Mouse (Mus musculus) MEL (cell line): ENCODE results near the gene Sfpq. TPM values are rescaled to one million over a fixed set of nuclear protein-coding genes. Genes with fewer than 3 reads are reported as not detected.

Experiments used
- DNase-seq: peaks from one replicate; pipeline ENCODE4 v3.0.0; 2011; ENCODE audit warnings: low read depth, low spot score
- H3K27ac ChIP-seq: 2 replicates; pipeline ENCODE4 v1.5.1; 2012; ENCODE audit warnings: low read depth, mild to moderate bottlenecking, control low read depth, low read length, moderate library complexity; ENCODE audit not compliant: control insufficient read depth
- H3K27me3 ChIP-seq, 2 experiments: fragments of 150-350 bp in 1 of 2; sonication (generic) in 1 of 2; 2 replicates each; pipeline ENCODE4 v1.6.1; 2012; ENCODE audit warnings: low read length in 2 of 2, mild to moderate bottlenecking in 2 of 2, improper control_type of control experiment in 1 of 2, moderate library complexity in 1 of 2; ENCODE audit not compliant: insufficient read depth in 2 of 2, control insufficient read depth in 1 of 2
- H3K36me3 ChIP-seq, 2 experiments: 2 replicates each; pipeline ENCODE4 v1.6.1; 2012 to 2014; ENCODE audit warnings: low read length in 2 of 2, improper control_type of control experiment in 1 of 2, inconsistent platforms in 1 of 2, mild to moderate bottlenecking in 1 of 2; ENCODE audit not compliant: insufficient read depth in 2 of 2, control insufficient read depth in 1 of 2
- H3K4me1 ChIP-seq, 2 experiments: fragments of 150-350 bp in 1 of 2; sonication (generic) in 1 of 2; 2 replicates each; pipeline ENCODE4 v1.6.1; 2012; ENCODE audit warnings: low read length in 2 of 2, improper control_type of control experiment in 1 of 2, mild to moderate bottlenecking in 1 of 2; ENCODE audit not compliant: insufficient read depth in 2 of 2, control insufficient read depth in 1 of 2
- H3K4me3 ChIP-seq, 2 experiments: fragments of 150-350 bp in 1 of 2; sonication (generic) in 1 of 2; 2 replicates each; pipeline ENCODE4 v1.5.1; 2012; ENCODE audit warnings: low read depth in 2 of 2, low read length in 2 of 2, mild to moderate bottlenecking in 2 of 2, moderate library complexity in 2 of 2, control low read depth in 1 of 2, improper control_type of control experiment in 1 of 2; ENCODE audit not compliant: control insufficient read depth in 1 of 2, insufficient read depth in 1 of 2
- H3K79me2 ChIP-seq: 2 replicates; pipeline ENCODE4 v1.6.1; 2012; ENCODE audit warnings: mild to moderate bottlenecking, low read length, moderate library complexity; ENCODE audit not compliant: control insufficient read depth, poor library complexity, insufficient read depth
- H3K9ac ChIP-seq: 2 replicates; pipeline ENCODE4 v1.6.1; 2012; ENCODE audit warnings: low read depth, mild to moderate bottlenecking, control low read depth, low read length, moderate library complexity; ENCODE audit not compliant: control insufficient read depth, poor library complexity, severe bottlenecking
- H3K9me3 ChIP-seq: fragments of 150-350 bp; sonication (generic); replicated peaks from 2 replicates; pipeline ENCODE4 v1.6.1; 2012; ENCODE audit warnings: mild to moderate bottlenecking, low read length, improper control_type of control experiment, moderate library complexity; ENCODE audit not compliant: insufficient read depth
- BHLHE40 ChIP-seq: IDR thresholded peaks from 2 replicates; pipeline ENCODE4 v1.6.1; 2012; ENCODE audit warnings: low read depth, mild to moderate bottlenecking, inconsistent platforms, low read length, improper control_type of control experiment, borderline replicate concordance
- CTCF ChIP-seq, 3 experiments: IDR thresholded peaks in 2 of 3; conservative IDR thresholded peaks in 1 of 3; 2 replicates each; pipeline ENCODE4 v1.5.1; 2011 to 2012; ENCODE audit warnings: low read length in 3 of 3, low read depth in 2 of 3, mild to moderate bottlenecking in 2 of 3, improper control_type of control experiment in 1 of 3, inconsistent platforms in 1 of 3, mixed read lengths in 1 of 3, moderate library complexity in 1 of 3; ENCODE audit not compliant: control insufficient read depth in 1 of 3, insufficient read depth in 1 of 3, poor library complexity in 1 of 3, severe bottlenecking in 1 of 3
- ELF1 ChIP-seq: IDR thresholded peaks from 2 replicates; pipeline ENCODE4 v1.6.1; 2014; ENCODE audit warnings: low read depth, mild to moderate bottlenecking, inconsistent platforms, low read length, improper control_type of control experiment, moderate library complexity
- ETS1 ChIP-seq: IDR thresholded peaks from 2 replicates; pipeline ENCODE4 v1.6.1; 2012; ENCODE audit warnings: low read depth, mild to moderate bottlenecking, inconsistent platforms, low read length, improper control_type of control experiment, moderate library complexity
- JUND ChIP-seq: IDR thresholded peaks from 2 replicates; pipeline ENCODE4 v1.6.1; 2011; ENCODE audit warnings: low read depth, mild to moderate bottlenecking, improper control_type of control experiment, low read length
- KAT2A ChIP-seq: conservative IDR thresholded peaks from 2 replicates; pipeline ENCODE4 v1.6.1; 2012; ENCODE audit warnings: low read depth, low read length, improper control_type of control experiment, inconsistent platforms
- MAFK ChIP-seq: IDR thresholded peaks from 2 replicates; pipeline ENCODE4 v1.6.1; 2011; ENCODE audit warnings: low read depth, mild to moderate bottlenecking, low read length, improper control_type of control experiment, borderline replicate concordance
- MEF2A ChIP-seq: IDR thresholded peaks from 2 replicates; pipeline ENCODE4 v1.6.1; 2014; ENCODE audit warnings: low read depth, mild to moderate bottlenecking, inconsistent platforms, low read length, improper control_type of control experiment; ENCODE audit not compliant: poor library complexity, insufficient replicate concordance, severe bottlenecking; ENCODE audit errors: extremely low read depth
- MXI1 ChIP-seq: IDR thresholded peaks from 2 replicates; pipeline ENCODE4 v1.6.1; 2011; ENCODE audit warnings: mild to moderate bottlenecking, low read depth, low read length, improper control_type of control experiment
- MYB ChIP-seq: IDR thresholded peaks from 2 replicates; pipeline ENCODE4 v1.6.1; 2011; ENCODE audit warnings: mild to moderate bottlenecking, low read depth, low read length, improper control_type of control experiment
- MYC ChIP-seq: IDR thresholded peaks from 2 replicates; pipeline ENCODE4 v1.6.1; 2011; ENCODE audit warnings: low read depth, mild to moderate bottlenecking, low read length, improper control_type of control experiment, moderate library complexity
- NRF1 ChIP-seq: IDR thresholded peaks from 2 replicates; pipeline ENCODE4 v1.6.1; 2014; ENCODE audit warnings: low read depth, mild to moderate bottlenecking, inconsistent platforms, low read length, improper control_type of control experiment, moderate library complexity; ENCODE audit not compliant: poor library complexity, insufficient read depth, severe bottlenecking
- POLR2AphosphoS5 ChIP-seq: IDR thresholded peaks from 2 replicates; pipeline ENCODE4 v1.6.1; 2012; ENCODE audit warnings: low read depth, borderline replicate concordance, mild to moderate bottlenecking, inconsistent platforms, low read length, moderate library complexity, mixed read lengths
- RAD21 ChIP-seq: IDR thresholded peaks from 2 replicates; pipeline ENCODE4 v1.6.1; 2011; ENCODE audit warnings: mild to moderate bottlenecking, low read depth, low read length, improper control_type of control experiment
- RCOR1 ChIP-seq: IDR thresholded peaks from 2 replicates; pipeline ENCODE4 v1.6.1; 2012; ENCODE audit warnings: low read depth, mild to moderate bottlenecking, inconsistent platforms, low read length, improper control_type of control experiment
- SMC3 ChIP-seq: IDR thresholded peaks from 2 replicates; pipeline ENCODE4 v1.6.1; 2011; ENCODE audit warnings: low read depth, low read length, improper control_type of control experiment
- TAL1 ChIP-seq: IDR thresholded peaks from 2 replicates; pipeline ENCODE4 v1.6.1; 2012; ENCODE audit warnings: mild to moderate bottlenecking, inconsistent platforms, low read length, moderate library complexity, mixed read lengths
- UBTF ChIP-seq: IDR thresholded peaks from 2 replicates; pipeline ENCODE4 v1.6.1; 2012; ENCODE audit warnings: low read depth, mild to moderate bottlenecking, inconsistent platforms, low read length, improper control_type of control experiment, moderate library complexity, borderline replicate concordance; ENCODE audit not compliant: insufficient read depth
- USF2 ChIP-seq, 2 experiments: IDR thresholded peaks; 2 replicates each; pipeline ENCODE4 v1.6.1; 2011 to 2012; ENCODE audit warnings: improper control_type of control experiment in 2 of 2, low read length in 2 of 2, borderline replicate concordance in 1 of 2, inconsistent platforms in 1 of 2, low read depth in 1 of 2, mild to moderate bottlenecking in 1 of 2; ENCODE audit not compliant: insufficient read depth in 1 of 2
- ZKSCAN1 ChIP-seq: IDR thresholded peaks from 2 replicates; pipeline ENCODE4 v1.6.1; 2012; ENCODE audit warnings: low read depth, mild to moderate bottlenecking, inconsistent platforms, low read length, improper control_type of control experiment, moderate library complexity
- polyA plus RNA-seq, 2 experiments: library from polyadenylated mRNA; stranded (reverse) in 1 of 2; unstranded in 1 of 2; fragments of >175 nt in 1 of 2; fragments of >200 nt in 1 of 2; gene quantifications; 2 replicates each; pipeline versions ENCODE4 v1.2.1 to v1.2.4; 2012; ENCODE audit warnings: low replicate concordance in 2 of 2, low read depth in 1 of 2; ENCODE audit not compliant: insufficient read length in 2 of 2, insufficient read depth in 1 of 2, missing spikeins in 1 of 2
- total RNA-seq: library from RNA; depleted of rRNA; stranded (reverse); fragments of 300-350 nt; gene quantifications from 2 replicates; pipeline ENCODE4 v1.2.3, GENCODE M21; 2012; rRNA removed

The Sfpq gene
- total and polyA plus RNA-seq, 3 experiments = 100 to 366 (median 259) TPM

DNA sequence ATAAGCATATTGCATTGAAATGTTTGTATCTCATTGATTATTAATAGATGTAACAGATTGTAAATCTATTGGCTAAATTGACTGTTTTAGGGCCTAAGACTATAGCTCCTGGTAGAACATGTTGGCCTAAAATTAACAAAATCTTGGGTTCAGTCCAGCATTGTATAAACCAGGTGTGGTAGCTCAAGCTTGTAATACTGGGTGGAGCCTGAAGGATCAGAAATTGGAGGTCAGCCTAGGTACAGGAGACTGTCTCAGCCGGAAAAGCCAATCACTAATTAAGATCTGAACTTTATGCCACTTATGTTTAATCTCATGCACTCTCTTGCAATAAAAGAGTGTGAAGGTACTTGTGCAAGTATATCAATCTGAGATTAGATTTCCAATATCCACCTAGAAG lies 64.6 kb downstream of the Sfpq start:
- DNase-seq = no peak
- Histone ChIP-seq H3K36me3 (no peaks in the 10 kb centered on the region), H3K4me1 (no peaks in the 10 kb centered on the region), H3K27ac (no peak overlapping the region), H3K79me2 (no peaks in the 10 kb centered on the region), H3K9ac (no peak overlapping the region), H3K27me3 (peaks cover 0 to 2% of the 10 kb centered on the region in 2 experiments; a peak in 1 of 4 replicates), H3K9me3 (no peaks in the 10 kb centered on the region), H3K4me3 (no peak overlapping the region)
- no peak for TF ChIP-seq POLR2AphosphoS5
- TF ChIP-seq ZKSCAN1 = no peak
- no peak for TF ChIP-seq MYB
- TF ChIP-seq TAL1 = no peak
- no peak for TF ChIP-seq ELF1
- no peak for TF ChIP-seq ETS1
- no peak for TF ChIP-seq CTCF (IDR thresholded peaks at IDR 0.05 in 2 of 3, conservative IDR thresholded peaks at IDR 0.05 in 1 of 3; ENCODE audit: control insufficient read depth in 1 of 3, insufficient read depth in 1 of 3, low read depth in 2 of 3, low read length in 3 of 3, poor library complexity in 1 of 3, severe bottlenecking in 1 of 3)
- no peak for TF ChIP-seq RCOR1
- TF ChIP-seq USF2 (IDR thresholded peaks at IDR 0.05; ENCODE audit: borderline replicate concordance in 1 of 2, insufficient read depth in 1 of 2, low read depth in 1 of 2, low read length in 2 of 2) = no peak
- no peak for TF ChIP-seq KAT2A
- no peak for TF ChIP-seq NRF1
- TF ChIP-seq SMC3 = no peak
- no peak for TF ChIP-seq BHLHE40
- TF ChIP-seq MYC = no peak
- no peak for TF ChIP-seq RAD21
- no peak for TF ChIP-seq UBTF
- TF ChIP-seq MXI1 = no peak
- TF ChIP-seq JUND = no peak
- no peak for TF ChIP-seq MEF2A
- TF ChIP-seq MAFK = no peak

Other genes with a start within 250 kb of the Sfpq start
- 14.9 and 16.8 TPM in 2 replicates for gene Zmym4, start 53.2 kb upstream of the Sfpq start, total RNA-seq
- 10 to 100 TPM; 23.6 to 71.1 TPM for gene Zmym4, start 53.2 kb upstream of the Sfpq start, polyA plus RNA-seq
- 17.3 and 17.6 TPM in 2 replicates for gene Zmym1, start 39.8 kb downstream of the Sfpq start, total RNA-seq
- gene Zmym1, start 39.8 kb downstream of the Sfpq start, polyA plus RNA-seq = 10 to 100 TPM in 1 of 2 experiments, not detected in 1; 13.2 TPM
- gene Zmym6, start 56.1 kb downstream of the Sfpq start, total RNA-seq = not detected in 2 replicates
- not detected for gene Zmym6, start 56.1 kb downstream of the Sfpq start, polyA plus RNA-seq
- 0.89 and 1.7 TPM in 2 replicates for gene Tmem35b, start 102.4 kb downstream of the Sfpq start, total RNA-seq
- gene Tmem35b, start 102.4 kb downstream of the Sfpq start, polyA plus RNA-seq = 1 to 10 TPM in 1 of 2 experiments, not detected in 1; 3.2 TPM
- gene Dlgap3, start 147.9 kb downstream of the Sfpq start, total RNA-seq = not detected in 2 replicates
- not detected for gene Dlgap3, start 147.9 kb downstream of the Sfpq start, polyA plus RNA-seq
- 38.4 and 48.3 TPM in 2 replicates for gene Smim12, start 222.5 kb downstream of the Sfpq start, total RNA-seq
- 10 to 100 TPM in 1 of 2 experiments, not detected in 1; 60.1 TPM for gene Smim12, start 222.5 kb downstream of the Sfpq start, polyA plus RNA-seq